Mouse (Mus musculus) cerebellum, adult 11 months (tissue): ENCODE data around the gene Dnm3.

Experiments used
- DNase-seq: peaks from one replicate; pipeline ENCODE4 v3.0.0; 2022

The Dnm3 gene

GRCm38 (mm10) chr1:162242980-162243650 is 234.7 kb downstream of the Dnm3 start:
- no peak for DNase-seq

- DNase-seq, result no peak
Measured at GRCm38 (mm10) chr1:162240720-162241119, 237.1 kb downstream of the Dnm3 start.

- DNase-seq, result no peak
Measured at GRCm38 (mm10) chr1:162238646-162239045, 239.2 kb downstream of the Dnm3 start.

GRCm38 (mm10) chr1:162236624-162237159 is 241.1 kb downstream of the Dnm3 start:
- no peak for DNase-seq

- no peak for DNase-seq
Measured at GRCm38 (mm10) chr1:162225621-162226147, 252.2 kb downstream of the Dnm3 start.

GRCm38 (mm10) chr1:162224817-162225605 is 252.8 kb downstream of the Dnm3 start:
- DNase-seq, result no peak

GRCm38 (mm10) chr1:162224061-162224460 is 253.8 kb downstream of the Dnm3 start:
- DNase-seq, result no peak

- DNase-seq, result no peak
Measured at GRCm38 (mm10) chr1:162223258-162223940, 254.4 kb downstream of the Dnm3 start.

- no peak for DNase-seq
Measured at GRCm38 (mm10) chr1:162222353-162222752, 255.5 kb downstream of the Dnm3 start.

GRCm38 (mm10) chr1:162221801-162222301 is 256.0 kb downstream of the Dnm3 start:
- no peak for DNase-seq

GRCm38 (mm10) chr1:162220891-162221290 is 256.9 kb downstream of the Dnm3 start:
- DNase-seq, result no peak

- DNase-seq, result no peak
Measured at GRCm38 (mm10) chr1:162219781-162220180, 258.1 kb downstream of the Dnm3 start.

- no peak for DNase-seq
Measured at GRCm38 (mm10) chr1:162218530-162219180, 259.2 kb downstream of the Dnm3 start.

- no peak for DNase-seq
Measured at GRCm38 (mm10) chr1:162217340-162217974, 260.4 kb downstream of the Dnm3 start.

- DNase-seq, result no peak
Measured at GRCm38 (mm10) chr1:162216656-162217055, 261.2 kb downstream of the Dnm3 start.

GRCm38 (mm10) chr1:162215743-162216142 is 262.1 kb downstream of the Dnm3 start:
- no peak for DNase-seq

GRCm38 (mm10) chr1:162213066-162213465 is 264.8 kb downstream of the Dnm3 start:
- DNase-seq, result no peak

- DNase-seq, result no peak
Measured at GRCm38 (mm10) chr1:162210529-162210928, 267.3 kb downstream of the Dnm3 start.

- DNase-seq, result no peak
Measured at GRCm38 (mm10) chr1:162209487-162210149, 268.2 kb downstream of the Dnm3 start.

- DNase-seq, result no peak
Measured at GRCm38 (mm10) chr1:162209010-162209409, 268.8 kb downstream of the Dnm3 start.

- no peak for DNase-seq
Measured at GRCm38 (mm10) chr1:162207708-162208043, 270.2 kb downstream of the Dnm3 start.
